Mouse (Mus musculus) intestine, embryonic 16.5 days (tissue): ENCODE results near the gene Reg4. TPM values are rescaled to one million over a fixed set of nuclear protein-coding genes. Genes with fewer than 3 reads are reported as not detected.
A peak's percentile ranks its signal among the peaks of the same experiment; 100 is the strongest.

ENCODE experiments used
- ATAC-seq: fragments of 200-750 bp; cut with Nextera tagmentation; 2 replicates; pipeline ENCODE4 v1.8.0; 2017; ENCODE audit warnings: moderate TSS enrichment, moderate library complexity
- H3K27ac ChIP-seq: fragments of 300-500 bp; sonication (generic); 2 replicates; pipeline ENCODE4 v1.5.1; 2014; ENCODE audit warnings: mild to moderate bottlenecking, low read length
- H3K27me3 ChIP-seq: fragments of 300-500 bp; sonication (generic); replicated peaks from 2 replicates; pipeline ENCODE4 v1.6.1; 2014; ENCODE audit warnings: low read length, control low read depth, mixed read lengths; ENCODE audit not compliant: control insufficient read depth, insufficient read depth
- H3K36me3 ChIP-seq: fragments of 300-500 bp; sonication (generic); 2 replicates; pipeline ENCODE4 v1.6.1; 2014; ENCODE audit warnings: low read length, control low read depth; ENCODE audit not compliant: control insufficient read depth, insufficient read depth
- H3K4me1 ChIP-seq: fragments of 300-500 bp; sonication (generic); 2 replicates; pipeline ENCODE4 v1.6.1; 2014; ENCODE audit warnings: low read length, control low read depth, mixed read lengths; ENCODE audit not compliant: control insufficient read depth, insufficient read depth
- H3K4me2 ChIP-seq: fragments of 300-500 bp; sonication (generic); 2 replicates; pipeline ENCODE4 v1.6.1; 2014; ENCODE audit warnings: low read depth, low read length, control low read depth
- H3K4me3 ChIP-seq: fragments of 300-500 bp; sonication (generic); 2 replicates; pipeline ENCODE4 v1.5.1; 2014; ENCODE audit warnings: mild to moderate bottlenecking, low read length
- H3K9ac ChIP-seq: fragments of 300-500 bp; sonication (generic); 2 replicates; pipeline ENCODE4 v1.6.1; 2014; ENCODE audit warnings: low read depth, low read length
- H3K9me3 ChIP-seq: fragments of 300-500 bp; sonication (generic); 2 replicates; pipeline ENCODE4 v1.6.1; 2016; ENCODE audit warnings: low read length, control low read depth; ENCODE audit not compliant: control insufficient read depth
- WGBS: fragments of 180-500 bp; shearing (Covaris S2); extraction: QIAGEN DNeasy Blood & Tissue Kit; methylation state at CpG from one replicate; pipeline ENCODE4 v1.1.7; 2014; 5-methylcytosine and 5-hydroxymethylcytosine counted together
- polyA plus RNA-seq: library from polyadenylated mRNA; unstranded; fragments of >200 nt; fragmentation: Nextera tagmentation; extraction: Ambion mirVana; gene quantifications from 2 replicates; pipeline ENCODE4 v1.2.1, GENCODE M21; 2015

The Reg4 gene
- polyA plus RNA-seq, 1 experiment from 2014 or later = 28.4 TPM

DNA sequence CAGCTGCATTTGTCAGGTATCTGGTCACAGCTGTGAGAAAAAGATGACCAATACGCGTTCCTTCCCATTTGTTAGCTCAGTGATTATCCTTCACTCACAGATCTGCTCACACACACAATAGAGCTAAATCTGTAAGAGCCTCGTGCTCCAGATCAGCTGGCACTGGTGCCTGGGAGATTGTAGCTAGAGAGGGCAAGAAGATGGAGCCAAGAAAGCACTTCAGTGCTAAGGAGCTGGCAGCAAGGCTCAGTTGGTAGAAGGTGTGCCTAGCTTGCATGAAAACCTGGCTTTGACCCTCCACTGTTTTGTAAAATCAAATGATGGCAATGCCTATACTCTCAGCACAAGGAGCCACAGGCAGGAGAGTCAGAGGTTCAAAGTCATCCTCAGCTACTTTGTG lies 5.8 kb downstream of the Reg4 start:
- H3K9me3 ChIP-seq = no peaks in the 10 kb centered on the region
- no peak overlapping the region for H3K4me3 ChIP-seq
- H3K4me1 ChIP-seq = peaks cover 4% of the 10 kb centered on the region; the same call in 1 of the 2 replicates
- H3K36me3 ChIP-seq = no peaks in the 10 kb centered on the region
- no peak for ATAC-seq
- H3K27ac ChIP-seq = no peak overlapping the region
- no peaks in the 10 kb centered on the region for H3K27me3 ChIP-seq
- H3K9ac ChIP-seq = no peak overlapping the region
- WGBS = 69% methylated on average over 3 of the region's 3 CpGs
- H3K4me2 ChIP-seq = no peak overlapping the region

- H3K9me3 ChIP-seq = no peaks in the 10 kb centered on the region
- H3K4me3 ChIP-seq = no peak overlapping the region
- no peak overlapping the region for H3K27ac ChIP-seq
- no peak for ATAC-seq
- H3K9ac ChIP-seq = no peak overlapping the region
- WGBS = 67% methylated on average over 7 of the region's 7 CpGs
- H3K27me3 ChIP-seq = no peaks in the 10 kb centered on the region
- H3K4me2 ChIP-seq = no peak overlapping the region
- peaks cover 4% of the 10 kb centered on the region; the same call in 1 of the 2 replicates for H3K4me1 ChIP-seq
- no peaks in the 10 kb centered on the region for H3K36me3 ChIP-seq
These were observed 8.0 kb downstream of the Reg4 start for GRCm38 (mm10) chr3:98229943-98230342.

DNA sequence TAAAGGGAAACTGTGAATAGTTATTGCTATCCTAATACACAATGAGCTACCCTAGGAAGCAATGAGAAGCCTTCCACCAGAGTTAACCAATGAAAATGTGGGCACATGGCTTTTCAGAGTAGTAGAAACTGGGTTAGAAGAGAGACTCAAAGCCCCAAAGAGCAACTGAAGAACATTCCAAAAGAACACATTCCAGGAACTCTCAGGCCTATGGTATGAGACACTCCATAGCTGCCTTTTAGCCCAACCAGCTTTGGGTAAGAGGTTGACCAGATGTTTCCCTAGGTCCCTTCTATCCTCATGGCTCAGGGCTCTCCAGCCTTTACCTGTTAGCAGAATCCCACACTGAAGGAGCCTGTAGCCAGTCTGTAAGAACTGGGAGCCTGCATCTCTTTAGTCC lies 11.5 kb downstream of the Reg4 start:
- Histone ChIP-seq H3K4me2 (no peak overlapping the region), H3K36me3 (no peaks in the 10 kb centered on the region), H3K9ac (no peak overlapping the region), H3K4me1 (peaks cover 9% of the 10 kb centered on the region; the same call in 1 of the 2 replicates), H3K27ac (no peak overlapping the region), H3K9me3 (no peaks in the 10 kb centered on the region), H3K27me3 (no peaks in the 10 kb centered on the region), H3K4me3 (no peak overlapping the region)
- no peak for ATAC-seq

DNA sequence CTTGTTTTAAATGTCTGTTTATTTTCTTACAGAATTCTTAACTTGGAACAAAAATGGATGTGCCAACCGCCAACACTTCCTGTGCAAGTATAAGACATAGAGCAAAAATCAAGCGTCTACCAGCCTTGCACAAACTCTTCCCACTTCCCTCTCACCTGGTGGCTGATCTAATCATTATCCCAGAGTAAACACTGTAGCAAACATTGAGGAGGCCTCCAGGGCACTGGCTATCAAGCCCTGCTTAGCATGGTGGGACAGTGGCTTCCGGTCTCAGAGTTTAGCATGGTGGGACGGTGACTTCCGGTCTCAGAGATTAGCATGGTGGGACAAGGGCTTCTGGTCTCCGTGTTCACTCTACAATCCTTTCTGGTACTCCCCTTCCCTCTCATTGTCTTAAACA lies 14.3 kb downstream of the Reg4 start:
- ATAC-seq = peak; percentile 59
- H3K4me3 ChIP-seq = no peak overlapping the region
- no peaks in the 10 kb centered on the region for H3K9me3 ChIP-seq
- H3K27me3 ChIP-seq = no peaks in the 10 kb centered on the region
- H3K9ac ChIP-seq = no peak overlapping the region
- H3K36me3 ChIP-seq = no peaks in the 10 kb centered on the region
- no peak overlapping the region for H3K27ac ChIP-seq
- 57% methylated on average over 6 of the region's 6 CpGs for WGBS
- peaks cover 9% of the 10 kb centered on the region; the same call in 1 of the 2 replicates for H3K4me1 ChIP-seq
- H3K4me2 ChIP-seq = no peak overlapping the region

GRCm38 (mm10) chr3:98237240-98237639 lies 15.3 kb downstream of the Reg4 start:
- H3K9me3 ChIP-seq = no peaks in the 10 kb centered on the region
- no peak for ATAC-seq
- H3K9ac ChIP-seq = no peak overlapping the region
- H3K4me1 ChIP-seq = peaks cover 9% of the 10 kb centered on the region; the same call in 1 of the 2 replicates
- 75% methylated on average over 5 of the region's 5 CpGs for WGBS
- no peak overlapping the region for H3K27ac ChIP-seq
- H3K27me3 ChIP-seq = no peaks in the 10 kb centered on the region
- H3K4me3 ChIP-seq = no peak overlapping the region
- no peaks in the 10 kb centered on the region for H3K36me3 ChIP-seq
- H3K4me2 ChIP-seq = no peak overlapping the region

DNA sequence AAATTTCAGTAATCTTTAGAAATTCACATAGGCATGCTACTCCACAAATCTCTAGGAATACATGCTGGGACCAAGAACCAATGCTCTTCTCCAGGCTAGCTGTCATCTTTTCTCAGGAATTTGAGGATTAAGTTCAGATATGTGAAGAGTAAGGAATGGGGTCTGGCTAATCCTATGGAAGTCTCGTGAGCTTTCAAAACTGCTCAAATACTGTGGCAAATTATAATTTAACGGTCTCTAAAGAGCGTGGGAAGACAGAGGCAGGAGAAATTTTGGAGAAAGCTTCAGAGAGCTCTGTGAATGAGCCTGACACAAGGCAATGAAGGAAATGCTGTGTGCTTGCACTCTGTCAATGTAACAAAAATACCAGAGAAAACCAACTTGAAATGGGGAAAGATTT lies 16.2 kb downstream of the Reg4 start:
- WGBS = 86% methylated on average over 3 of the region's 3 CpGs
- Histone ChIP-seq H3K9me3 (no peaks in the 10 kb centered on the region), H3K27me3 (no peaks in the 10 kb centered on the region), H3K4me3 (no peak overlapping the region), H3K4me1 (peaks cover 11% of the 10 kb centered on the region), H3K36me3 (no peaks in the 10 kb centered on the region), H3K27ac (no peak overlapping the region), H3K9ac (no peak overlapping the region), H3K4me2 (no peak overlapping the region)
- ATAC-seq = no peak

GRCm38 (mm10) chr3:98242051-98242450 lies 20.1 kb downstream of the Reg4 start:
- no peak overlapping the region for H3K9ac ChIP-seq
- ATAC-seq = no peak
- H3K9me3 ChIP-seq = no peaks in the 10 kb centered on the region
- H3K27ac ChIP-seq = peak overlapping the region; percentile 34
- 73% methylated on average over 3 of the region's 3 CpGs for WGBS
- peaks cover 14% of the 10 kb centered on the region for H3K4me1 ChIP-seq
- no peaks in the 10 kb centered on the region for H3K27me3 ChIP-seq
- H3K4me2 ChIP-seq = no peak overlapping the region
- H3K36me3 ChIP-seq = no peaks in the 10 kb centered on the region
- no peak overlapping the region for H3K4me3 ChIP-seq

GRCm38 (mm10) chr3:98242458-98243037 lies 20.6 kb downstream of the Reg4 start:
- peaks cover 14% of the 10 kb centered on the region for H3K4me1 ChIP-seq
- H3K27ac ChIP-seq = peak overlapping the region; percentile 34
- no peak overlapping the region for H3K4me3 ChIP-seq
- H3K4me2 ChIP-seq = no peak overlapping the region
- no peaks in the 10 kb centered on the region for H3K9me3 ChIP-seq
- no peaks in the 10 kb centered on the region for H3K36me3 ChIP-seq
- ATAC-seq = peak; percentile 71
- H3K9ac ChIP-seq = no peak overlapping the region
- no peaks in the 10 kb centered on the region for H3K27me3 ChIP-seq
- 44% methylated on average over 8 of the region's 8 CpGs for WGBS

DNA sequence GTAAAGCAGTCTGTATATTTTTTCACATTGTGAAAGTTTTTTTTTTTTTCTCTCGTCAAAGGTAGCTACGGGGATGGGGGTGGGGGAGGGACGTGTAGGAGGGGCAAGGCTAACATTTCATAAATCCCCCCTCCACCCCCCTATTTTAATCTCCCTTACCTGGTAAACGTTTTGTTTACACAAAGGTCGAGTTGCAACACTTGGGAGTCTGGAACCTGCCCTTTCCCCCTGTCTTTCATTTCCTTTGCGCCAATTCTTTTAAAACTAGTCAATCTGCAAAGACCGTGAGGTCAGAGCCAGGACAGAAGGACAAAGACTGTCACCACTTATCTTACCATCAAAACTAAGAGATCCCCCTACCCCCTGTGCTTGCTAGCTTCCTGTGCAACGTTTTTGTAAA lies 23.9 kb downstream of the Reg4 start:
- Histone ChIP-seq H3K9me3 (no peaks in the 10 kb centered on the region), H3K9ac (0 out of 2 replicates have a peak overlapping the region, but pooled peaks have one; percentile 15), H3K27me3 (no peaks in the 10 kb centered on the region), H3K4me3 (no peak overlapping the region), H3K4me1 (peaks cover 24% of the 10 kb centered on the region), H3K4me2 (peak overlapping the region; percentile 14; the same call in 1 of the 2 replicates), H3K36me3 (no peaks in the 10 kb centered on the region), H3K27ac (peak overlapping the region; percentile 79)
- 16% methylated on average over 8 of the region's 8 CpGs for WGBS
- no peak for ATAC-seq
